Mouse (Mus musculus) central nervous system, embryonic 18 days (tissue): Measurements from ENCODE around the gene Gm8677. TPM values are rescaled to one million over a fixed set of nuclear protein-coding genes. Genes with fewer than 3 reads are reported as not detected.

Source experiments
- polyA plus RNA-seq: library from polyadenylated mRNA; depleted of rRNA; stranded (reverse); fragments of >200 nt; gene quantifications from 2 replicates; pipeline ENCODE4 v1.2.3, GENCODE M21; 2012; rRNA removed

Gm8677 gene
- polyA plus RNA-seq = not detected in 2 replicates

GRCm38 (mm10) chr7:22534787-22535186 lies at the start of gene Gm8677:
Gm8677 (minus strand) TSS chr7:22534887.

GRCm38 (mm10) chr7:22565243-22565642 lies 30.6 kb upstream of the Gm8677 start, which contains the start of gene Gm4201:
Gm4201 (minus strand) TSS chr7:22565343.

GRCm38 (mm10) chr7:22522667-22523066 lies 12.0 kb downstream of the Gm8677 start, which contains the start of gene Vmn1r152:
Vmn1r152 (plus strand) TSS chr7:22522967.

GRCm38 (mm10) chr7:22499578-22499977 lies 35.1 kb downstream of the Gm8677 start, which contains the start of gene Vmn1r151:
Vmn1r151 (minus strand) TSS chr7:22499678.

Other genes with a start within 250 kb of the Gm8677 start
- not detected in 2 replicates for gene Gm4187, start 205.2 kb downstream of the Gm8677 start, polyA plus RNA-seq
- gene Gm8660, start 163.8 kb downstream of the Gm8677 start, polyA plus RNA-seq = not detected in 2 replicates
- gene Vmn1r148, start 121.3 kb downstream of the Gm8677 start, polyA plus RNA-seq = not detected in 2 replicates
- not detected in 2 replicates for gene Vmn1r149, start 96.7 kb downstream of the Gm8677 start, polyA plus RNA-seq
- not detected in 2 replicates for gene Gm10665, start 70.8 kb downstream of the Gm8677 start, polyA plus RNA-seq
- gene Vmn1r151, start 35.2 kb downstream of the Gm8677 start, polyA plus RNA-seq = not detected in 2 replicates
- gene Vmn1r152, start 11.9 kb downstream of the Gm8677 start, polyA plus RNA-seq = not detected in 2 replicates
- not detected in 2 replicates for gene Gm4201, start 30.5 kb upstream of the Gm8677 start, polyA plus RNA-seq
- gene Gm4565, start 53.2 kb upstream of the Gm8677 start, polyA plus RNA-seq = not detected in 2 replicates
- not detected in 2 replicates for gene Vmn1r155, start 123.1 kb upstream of the Gm8677 start, polyA plus RNA-seq
- not detected in 2 replicates for gene Gm8693, start 157.4 kb upstream of the Gm8677 start, polyA plus RNA-seq
- gene Gm4567, start 184.8 kb upstream of the Gm8677 start, polyA plus RNA-seq = not detected in 2 replicates
- gene Vmn1r157, start 226.8 kb upstream of the Gm8677 start, polyA plus RNA-seq = not detected in 2 replicates